Mouse (Mus musculus): Measurements from ENCODE around the gene Chn1.

Gene Chn1

GRCm38 (mm10) chr2:73745647-73746374 is 29.3 kb downstream of the Chn1 start:
- peak; percentile 25 for DNase-seq

DNA sequence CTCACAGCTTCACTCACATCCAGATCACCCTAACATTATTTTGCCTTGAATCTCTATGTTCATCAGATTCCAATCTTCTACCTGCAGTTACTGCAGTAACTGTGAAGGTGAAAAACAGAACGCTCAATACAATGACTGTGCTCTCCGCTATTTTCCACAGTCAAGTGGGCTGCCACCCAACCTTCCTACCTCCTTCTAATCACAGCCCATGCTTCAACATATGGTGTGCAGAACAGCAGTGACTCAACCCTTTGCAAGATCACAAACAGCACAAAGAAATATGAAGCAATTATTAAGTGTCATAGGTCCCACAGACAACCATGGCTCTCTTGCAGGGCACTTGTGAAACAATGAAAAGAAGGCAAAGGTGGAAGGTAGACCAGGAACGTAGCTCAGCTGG is 33.9 kb downstream of the Chn1 start:
- no peak for DNase-seq

DNA sequence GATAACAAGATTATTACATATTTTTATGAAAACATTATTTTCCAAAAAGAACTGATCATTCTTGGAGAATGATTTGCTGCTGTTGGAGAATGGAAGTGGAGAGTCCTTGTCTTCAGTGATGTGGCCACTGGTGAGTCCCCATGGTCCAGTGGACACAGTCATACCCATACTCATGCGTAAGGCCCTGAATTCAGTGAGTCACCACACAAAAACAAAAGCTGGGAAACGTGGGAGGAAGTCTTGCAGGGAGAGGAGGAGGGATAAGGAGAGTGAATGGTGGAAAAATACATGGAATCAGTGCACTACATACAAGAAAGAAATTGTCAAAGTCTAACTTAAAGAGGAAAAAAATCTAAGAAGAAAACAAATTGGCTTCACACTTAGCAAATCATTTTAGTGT is 47.3 kb downstream of the Chn1 start:
- no peak for DNase-seq

GRCm38 (mm10) chr2:73724934-73725333 is 50.2 kb downstream of the Chn1 start:
- no peak for DNase-seq

DNA sequence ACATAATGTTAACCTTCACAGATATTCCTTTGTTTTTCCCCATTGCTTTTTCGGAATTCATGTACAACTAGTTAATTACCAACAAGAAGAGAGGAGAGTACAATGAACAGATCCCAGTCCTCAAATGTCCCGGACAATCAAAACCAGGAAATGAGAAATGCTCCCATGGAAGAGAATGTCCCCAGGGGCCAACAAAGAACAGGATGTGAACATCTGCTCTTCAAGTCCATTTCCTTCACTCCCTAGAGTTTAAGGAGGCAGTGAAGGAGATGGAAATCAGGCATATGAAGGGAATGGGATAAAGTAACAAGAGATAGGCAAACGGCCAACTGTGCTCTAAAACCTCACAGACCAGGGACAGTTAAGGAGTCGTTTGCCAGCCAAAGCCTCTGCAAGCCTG is 53.3 kb downstream of the Chn1 start:
- no peak for DNase-seq

- DNase-seq = no peak
Observed at GRCm38 (mm10) chr2:73712481-73712880, 62.7 kb downstream of the Chn1 start.

DNA sequence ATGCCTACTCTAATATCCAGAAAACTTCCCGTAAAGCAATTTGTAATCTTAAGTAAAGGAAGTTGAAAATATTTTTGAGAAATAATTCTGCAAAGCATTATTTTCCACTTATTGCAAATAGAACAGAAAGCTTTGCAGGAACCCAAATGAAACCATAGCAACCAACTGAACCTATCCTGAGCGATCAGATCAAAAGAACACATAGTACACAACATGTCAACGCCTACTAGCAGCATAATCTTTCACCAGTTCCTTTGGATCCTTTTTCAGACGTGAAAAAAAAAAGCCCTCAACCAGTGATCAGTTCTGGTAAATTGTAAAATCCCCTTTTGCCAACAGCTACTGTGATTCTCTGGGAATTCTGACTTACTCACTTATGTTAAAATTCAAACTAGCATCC is 82.1 kb downstream of the Chn1 start:
- DNase-seq = no peak

DNA sequence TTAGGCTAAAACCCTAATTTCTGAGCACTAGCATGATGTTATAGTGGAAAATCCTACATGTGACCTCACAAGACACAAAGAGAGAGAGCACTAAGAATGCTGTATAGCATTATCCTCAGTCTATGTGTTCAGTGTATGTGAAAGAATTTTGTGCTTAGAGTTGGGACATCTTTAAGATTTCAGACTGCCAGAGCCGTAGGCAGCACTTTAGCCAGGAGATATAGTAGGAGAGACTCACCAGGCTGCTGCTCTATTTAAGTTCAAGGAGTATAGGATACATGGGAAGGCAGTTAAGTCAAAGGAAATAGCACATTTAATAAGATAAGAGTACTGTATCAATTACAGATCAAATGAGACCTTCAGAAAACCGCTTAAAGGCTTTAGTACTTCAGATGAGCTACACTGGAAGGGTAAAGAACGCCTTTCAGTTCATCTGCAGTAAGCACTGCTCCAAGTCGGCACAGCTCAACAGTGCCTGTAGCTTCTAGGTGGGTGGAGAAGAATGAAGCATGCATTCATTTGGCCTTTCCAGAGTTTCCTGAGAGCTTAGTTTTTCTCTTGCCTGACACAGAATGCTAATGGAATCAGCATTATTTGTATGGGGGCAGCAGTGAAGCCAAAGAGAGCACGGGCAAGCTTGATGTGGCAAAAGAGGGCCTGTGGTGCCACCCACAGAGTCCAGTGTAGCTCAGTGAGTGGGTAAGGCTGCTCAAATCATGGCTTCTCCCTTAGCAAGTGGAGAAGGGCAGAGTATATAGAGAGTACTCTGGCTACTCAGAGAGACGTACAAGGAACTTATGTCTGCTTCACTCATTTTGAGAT is 84.2 kb downstream of the Chn1 start:
- no peak for DNase-seq

DNA sequence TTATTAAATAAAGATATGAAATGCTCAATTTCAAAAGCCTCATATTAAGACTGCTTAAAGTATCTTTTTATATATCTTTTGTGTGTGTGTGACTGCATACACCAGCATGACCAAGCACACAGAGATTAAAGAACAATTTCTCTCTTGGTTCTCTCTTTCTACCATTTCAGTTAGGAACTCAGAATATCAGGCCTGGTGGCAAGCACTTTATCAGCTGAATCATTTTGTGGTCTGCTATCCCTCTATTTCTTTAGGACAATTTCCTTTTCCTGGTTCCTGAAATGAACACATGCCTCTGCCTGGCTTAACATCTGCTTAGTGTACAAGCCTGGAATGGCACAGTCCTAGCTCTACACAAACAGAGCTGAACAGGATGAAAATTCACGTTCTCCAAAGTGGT is 92.6 kb downstream of the Chn1 start:
- no peak for DNase-seq

GRCm38 (mm10) chr2:73680425-73681027 is 94.6 kb downstream of the Chn1 start:
- DNase-seq = no peak

DNA sequence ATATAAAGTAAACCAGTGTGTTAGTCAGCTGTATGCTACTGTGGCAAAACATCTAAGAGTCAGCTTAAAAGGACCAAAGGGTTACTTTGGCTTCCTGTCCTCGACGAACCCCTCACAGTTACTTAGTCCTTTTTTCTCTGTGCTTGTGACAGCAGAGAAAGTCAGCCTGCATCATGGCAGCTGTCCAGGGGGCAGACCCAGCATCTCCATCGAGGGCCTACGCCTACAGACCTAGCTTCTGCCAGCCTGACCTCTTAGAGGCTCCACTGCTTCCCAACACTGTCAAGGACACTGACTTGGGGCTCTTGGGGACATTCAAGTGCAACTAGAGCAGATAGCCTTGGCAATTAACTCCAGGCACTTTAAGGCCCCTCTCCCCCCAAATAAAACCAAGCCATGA is 106.5 kb downstream of the Chn1 start:
- no peak for DNase-seq

DNA sequence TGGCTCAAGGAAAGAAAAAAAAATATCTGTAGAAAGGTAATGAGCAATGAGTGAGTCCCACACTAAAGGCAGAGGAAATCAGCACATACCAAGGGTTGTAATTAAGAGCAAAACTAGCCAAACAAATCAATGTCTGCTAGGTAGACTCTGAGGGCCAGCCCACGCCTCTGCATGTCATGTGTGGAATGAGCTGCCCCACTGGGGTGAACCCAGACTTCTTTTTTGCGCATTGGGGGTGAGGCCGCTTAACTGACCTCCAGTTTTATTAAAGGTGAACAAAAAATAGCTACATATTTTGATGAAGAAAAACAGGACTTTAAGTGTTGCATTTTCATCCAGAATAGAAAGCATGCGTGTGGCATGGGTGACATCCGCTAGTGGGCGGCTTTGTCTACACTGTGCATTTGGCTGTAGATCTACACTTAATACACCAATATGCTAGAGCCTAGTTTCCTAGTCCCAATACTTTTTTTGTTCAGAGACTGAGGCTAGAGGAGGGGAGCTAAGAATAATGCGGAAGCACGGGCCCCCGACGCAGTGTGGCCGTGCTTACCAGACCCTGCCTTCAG is 114.5 kb downstream of the Chn1 start:
- DNase-seq = no peak

DNA sequence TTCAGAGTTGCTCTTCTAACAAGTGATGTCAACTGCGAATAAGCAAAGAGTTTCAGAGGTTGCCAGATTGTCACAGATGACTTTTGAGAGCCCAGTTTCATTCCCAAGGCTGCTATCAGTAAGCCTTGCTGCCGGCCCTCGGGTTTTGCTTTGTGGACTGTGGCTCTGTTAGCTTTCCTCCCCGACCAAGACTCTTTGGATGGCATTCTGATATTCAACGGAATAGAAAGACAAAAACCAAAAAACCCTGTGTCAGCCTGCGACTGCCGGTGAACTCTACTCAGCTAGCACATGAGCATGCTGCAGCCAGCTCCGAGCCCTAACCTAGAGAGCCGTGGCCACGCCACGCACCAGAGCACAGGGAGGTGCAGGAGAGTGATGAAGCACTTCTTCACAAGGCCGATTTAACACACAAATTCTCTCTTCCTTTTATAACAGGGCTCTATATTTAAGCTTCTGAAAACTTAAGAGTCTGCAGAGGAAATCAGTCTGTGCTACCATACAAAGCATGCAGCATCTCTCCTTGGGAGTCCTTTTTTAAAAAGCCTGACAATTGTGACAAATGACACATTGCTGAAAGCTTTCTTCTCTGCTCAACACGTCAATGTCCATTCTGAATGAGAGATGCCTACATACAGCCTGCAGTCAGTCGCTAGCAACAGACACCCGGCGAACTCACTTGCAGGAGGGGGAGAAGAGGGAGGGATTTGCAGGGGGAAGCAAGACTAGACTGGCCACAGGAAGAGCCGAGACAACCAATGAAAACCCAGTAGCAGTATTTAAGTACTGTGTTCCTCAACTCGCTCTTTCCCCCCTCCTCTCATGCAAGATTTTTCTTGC is 115.2 kb downstream of the Chn1 start:
- DNase-seq = peak; percentile 49

- no peak for DNase-seq
Observed at GRCm38 (mm10) chr2:73659041-73659440, 116.1 kb downstream of the Chn1 start.

GRCm38 (mm10) chr2:73657961-73658360 is 117.2 kb downstream of the Chn1 start:
- peak; percentile 37 for DNase-seq

DNA sequence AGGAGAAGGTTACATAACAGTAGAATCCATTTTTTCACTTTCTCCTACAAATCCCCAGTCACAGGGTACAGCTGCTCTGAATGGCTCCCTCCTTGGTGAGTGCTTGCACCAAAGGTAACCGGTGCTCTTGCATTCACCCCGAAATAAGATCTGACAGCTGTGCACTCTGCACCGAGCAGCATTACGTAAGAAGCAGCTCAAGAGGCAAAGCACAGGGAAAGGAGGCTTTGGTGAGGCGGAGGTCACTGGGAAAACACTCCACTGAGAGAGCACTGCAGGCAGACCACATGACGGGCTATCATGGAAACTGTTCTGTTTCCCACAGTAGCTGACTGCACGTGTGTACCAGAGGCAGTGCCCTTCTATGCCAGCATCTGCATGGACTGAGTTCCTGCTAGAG is 118.0 kb downstream of the Chn1 start:
- peak; percentile 47 for DNase-seq

GRCm38 (mm10) chr2:73655663-73656062 is 119.5 kb downstream of the Chn1 start:
- no peak for DNase-seq

DNA sequence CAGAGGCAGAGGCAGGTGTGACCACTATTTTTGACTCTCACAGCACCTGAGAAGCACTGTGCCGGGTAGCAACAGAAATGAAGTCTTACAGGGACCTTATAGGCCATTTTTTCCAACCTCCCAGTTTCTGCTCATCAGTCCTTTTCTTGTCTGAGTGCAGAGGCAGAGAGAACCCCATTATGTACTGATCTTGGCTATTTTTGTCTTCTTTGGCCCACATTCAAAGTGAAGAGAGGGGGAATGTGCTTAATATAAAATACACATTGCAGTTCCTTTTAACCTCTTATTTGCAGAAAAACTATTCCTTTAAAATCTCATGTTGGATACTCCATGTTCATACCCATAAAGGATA is 120.3 kb downstream of the Chn1 start:
- DNase-seq = no peak

DNA sequence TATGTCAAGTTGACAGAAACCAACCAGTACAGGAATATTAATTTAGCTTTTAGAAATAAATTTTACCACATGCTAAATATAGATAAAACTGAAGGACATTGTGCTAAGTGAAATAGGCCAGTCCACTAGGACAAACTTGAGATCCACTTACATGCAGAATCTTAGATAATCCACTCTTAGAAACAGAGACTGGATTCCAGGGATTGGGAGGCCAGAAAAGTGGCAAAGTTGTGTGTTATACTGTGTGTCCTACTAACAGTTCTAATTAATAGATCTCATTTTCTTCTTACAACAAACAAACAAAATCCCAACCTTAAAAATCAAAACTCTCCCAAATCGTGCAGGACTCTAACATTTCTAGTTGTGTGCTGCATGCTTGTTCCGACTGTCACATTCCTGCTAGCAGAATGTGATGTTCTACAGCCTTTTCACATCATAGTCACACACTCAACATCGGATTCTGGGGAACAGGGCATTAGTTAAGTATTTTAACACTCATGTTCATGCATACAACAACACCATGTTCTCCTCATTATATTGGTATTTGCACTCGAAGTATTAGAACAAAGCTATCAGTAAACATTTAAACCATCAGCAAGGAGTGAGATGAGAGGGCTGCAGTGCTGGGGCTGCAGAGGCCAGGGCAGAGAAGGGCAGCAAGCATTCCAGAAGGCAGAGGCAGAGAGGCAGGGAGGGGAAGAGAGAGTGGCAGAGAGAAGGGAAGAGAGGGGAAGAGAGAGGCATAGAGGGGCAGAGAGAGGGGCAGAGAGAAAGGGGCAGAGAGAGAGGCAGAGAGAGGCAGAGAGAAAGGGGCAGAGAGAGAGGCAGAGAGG is 120.9 kb downstream of the Chn1 start:
- no peak for DNase-seq

- no peak for DNase-seq
Observed at GRCm38 (mm10) chr2:73637688-73638087, 137.5 kb downstream of the Chn1 start.

DNA sequence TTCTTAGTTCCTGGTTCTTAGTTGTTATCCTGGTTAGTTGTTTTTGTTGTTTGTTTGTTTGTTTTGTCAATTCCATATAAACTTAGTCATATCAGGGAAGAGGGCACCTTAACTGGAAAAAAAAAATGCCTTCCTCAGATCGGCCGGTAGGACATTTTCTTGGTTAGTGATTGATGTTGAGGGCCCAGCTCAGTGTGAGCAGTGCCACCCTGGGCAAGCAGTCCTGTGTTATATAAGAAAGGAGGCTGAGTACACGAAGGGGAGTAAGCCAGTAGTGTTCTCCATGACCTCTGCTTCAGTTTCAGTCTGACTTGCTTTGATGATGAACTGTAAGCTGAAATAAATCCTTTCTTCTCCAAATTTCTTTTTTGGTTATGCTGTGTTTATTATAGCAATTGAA is 138.8 kb downstream of the Chn1 start:
- no peak for DNase-seq

DNA sequence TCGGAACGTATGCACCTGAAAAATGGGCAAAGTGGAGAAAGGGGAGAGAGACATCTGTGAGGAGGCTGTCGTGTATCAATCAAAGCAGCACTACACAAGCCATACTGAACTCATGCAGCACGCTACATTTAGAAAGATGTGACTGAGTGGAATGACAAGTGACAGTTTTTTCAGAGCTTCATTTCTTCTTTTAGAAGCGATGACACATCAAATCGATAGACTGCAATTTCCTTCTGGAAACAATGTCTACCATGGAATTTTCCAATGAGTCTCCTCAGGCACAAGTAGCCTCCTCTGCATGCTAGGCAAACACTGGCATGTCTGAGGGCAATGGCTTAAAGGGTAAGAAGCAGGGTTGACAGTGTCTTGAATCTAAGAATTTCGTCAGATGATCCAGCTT is 143.3 kb downstream of the Chn1 start:
- no peak for DNase-seq
